Mouse (Mus musculus) lung, postnatal 0 days (tissue): ENCODE measurements around the gene Maff.

Experiments used
- CTCF ChIP-seq: IDR thresholded peaks from 2 replicates; pipeline ENCODE4 v1.5.1; 2016; ENCODE audit warnings: antibody characterized with exemption, mild to moderate bottlenecking
- EP300 ChIP-seq: IDR thresholded peaks from 2 replicates; pipeline ENCODE4 v1.6.1; 2016; ENCODE audit warnings: antibody characterized with exemption, mild to moderate bottlenecking, control low read depth

DNA sequence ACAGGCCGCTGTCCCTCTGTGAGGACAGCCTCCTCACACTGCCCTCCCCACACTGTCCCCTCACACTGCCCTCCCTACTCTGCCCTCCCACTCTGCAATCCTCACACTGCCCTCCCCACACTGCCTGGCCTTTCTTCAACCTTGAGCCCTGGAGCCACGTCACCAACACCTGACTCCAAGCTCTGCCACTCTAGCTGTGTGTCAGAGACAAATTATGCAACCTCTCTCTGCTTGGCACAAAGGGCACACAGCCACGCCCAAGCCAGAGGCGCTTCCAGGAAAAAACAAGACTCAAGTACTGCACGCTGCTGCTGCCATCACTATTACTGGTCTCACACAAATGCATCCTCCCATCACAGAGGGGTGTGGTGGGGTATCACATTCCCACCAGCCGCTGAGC is 44.0 kb downstream of the Maff start:
- TF ChIP-seq CTCF, result no peak
- no peak; the same call in 1 of the 2 replicates for TF ChIP-seq EP300
